Mouse (Mus musculus) heart, embryonic 14.5 days (tissue): ENCODE results near the gene Mgarp. TPM values are rescaled to one million over a fixed set of nuclear protein-coding genes. Genes with fewer than 3 reads are reported as not detected.

ENCODE experiments used
- ATAC-seq: fragments of 200-750 bp; cut with Nextera tagmentation; 2 replicates; pipeline ENCODE4 v1.8.0; 2017; ENCODE audit warnings: low read depth, moderate TSS enrichment; ENCODE audit not compliant: insufficient number of reproducible peaks, insufficient read depth, low FRiP score
- H3K27ac ChIP-seq, 2 experiments: fragments of 200-500 bp in 1 of 2; fragments of 300-500 bp in 1 of 2; sonication (generic) in 1 of 2; replicated peaks in 1 of 2; 2 replicates each; pipeline ENCODE4 v1.5.1; 2012 to 2014; ENCODE audit warnings: low read depth in 2 of 2, low read length in 2 of 2, control low read depth in 1 of 2, mild to moderate bottlenecking in 1 of 2, mixed read lengths in 1 of 2; ENCODE audit not compliant: control insufficient read depth in 1 of 2, insufficient read depth in 1 of 2
- H3K27me3 ChIP-seq: fragments of 300-500 bp; sonication (generic); 2 replicates; pipeline ENCODE4 v1.6.1; 2014; ENCODE audit warnings: mild to moderate bottlenecking, low read length, control low read depth; ENCODE audit not compliant: control insufficient read depth, insufficient read depth
- H3K36me3 ChIP-seq: fragments of 300-500 bp; sonication (generic); 2 replicates; pipeline ENCODE4 v1.6.1; 2014; ENCODE audit warnings: mild to moderate bottlenecking, control low read depth, low read length, mixed read lengths; ENCODE audit not compliant: control insufficient read depth, insufficient read depth
- H3K4me1 ChIP-seq, 2 experiments: fragments of 200-500 bp in 1 of 2; fragments of 300-500 bp in 1 of 2; sonication (generic) in 1 of 2; 2 replicates each; pipeline ENCODE4 v1.6.1; 2012 to 2014; ENCODE audit warnings: low read length in 2 of 2, control low read depth in 1 of 2, mixed read lengths in 1 of 2; ENCODE audit not compliant: control insufficient read depth in 2 of 2, insufficient read depth in 2 of 2
- H3K4me2 ChIP-seq: fragments of 300-500 bp; sonication (generic); 2 replicates; pipeline ENCODE4 v1.6.1; 2014; ENCODE audit warnings: mild to moderate bottlenecking, low read length
- H3K4me3 ChIP-seq, 2 experiments: fragments of 200-500 bp in 1 of 2; fragments of 300-500 bp in 1 of 2; sonication (generic) in 1 of 2; 2 replicates each; pipeline ENCODE4 v1.5.1; 2012 to 2014; ENCODE audit warnings: low read length in 2 of 2, mild to moderate bottlenecking in 2 of 2, control low read depth in 1 of 2, low read depth in 1 of 2, moderate library complexity in 1 of 2; ENCODE audit not compliant: control insufficient read depth in 1 of 2, insufficient read depth in 1 of 2
- H3K9ac ChIP-seq: fragments of 300-500 bp; sonication (generic); 2 replicates; pipeline ENCODE4 v1.6.1; 2014; ENCODE audit warnings: mild to moderate bottlenecking, low read length
- H3K9me3 ChIP-seq: fragments of 300-500 bp; sonication (generic); 2 replicates; pipeline ENCODE4 v1.6.1; 2016; ENCODE audit warnings: low read length, control low read depth; ENCODE audit not compliant: control insufficient read depth
- WGBS: fragments of 180-500 bp; shearing (Covaris S2); extraction: QIAGEN DNeasy Blood & Tissue Kit; methylation state at CpG from one replicate; pipeline ENCODE4 v1.1.7; 2014; 5-methylcytosine and 5-hydroxymethylcytosine counted together
- polyA plus RNA-seq: library from polyadenylated mRNA; unstranded; fragments of >200 nt; fragmentation: Nextera tagmentation; extraction: Ambion mirVana; gene quantifications from 2 replicates; pipeline ENCODE4 v1.2.1, GENCODE M21; 2014

Mgarp gene
- polyA plus RNA-seq, 1 experiment from 2014 or later, result 8.6 TPM

DNA sequence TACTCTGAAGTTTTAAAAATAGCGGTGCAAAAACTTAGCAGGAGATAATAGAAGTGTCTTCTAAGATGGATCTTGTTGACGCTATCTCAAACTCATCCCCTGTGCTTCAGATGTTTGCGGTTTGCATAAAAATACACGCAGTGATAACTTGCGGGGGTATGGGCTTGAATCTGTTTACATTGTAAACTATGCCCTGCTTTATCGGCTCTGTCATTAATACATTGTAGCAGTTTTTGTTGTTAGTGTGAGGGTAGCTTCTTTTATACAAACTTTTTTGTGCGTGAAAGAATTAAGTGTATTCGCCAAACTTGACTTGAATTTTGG lies 20.6 kb upstream of the Mgarp start:
- ATAC-seq, result no peak
- WGBS, result 10% methylated on average over 8 of the region's 8 CpGs

GRCm38 (mm10) chr3:51416364-51417134 lies 20.0 kb upstream of the Mgarp start:
- Histone ChIP-seq H3K4me2 (peak overlapping the region; percentile 75), H3K27ac (peak overlapping the region; percentile 87 to 95), H3K4me1 (peaks cover 0 to 16% of the 10 kb centered on the region in 2 experiments; a peak in 2 of 4 replicates), H3K9me3 (no peaks in the 10 kb centered on the region), H3K27me3 (no peaks in the 10 kb centered on the region), H3K36me3 (no peaks in the 10 kb centered on the region), H3K4me3 (peak overlapping the region; percentile 93 to 99), H3K9ac (peak overlapping the region; percentile 98)
- ATAC-seq, result peak; percentile 60
- under 1% methylated on average over 59 of the region's 68 CpGs for WGBS

More for the DNA sequence above, 20.6 kb upstream of the Mgarp start:
- peak overlapping the region; percentile 75 for H3K4me2 ChIP-seq
- H3K27ac ChIP-seq, result peak overlapping the region; percentile 87 to 95
- no peaks in the 10 kb centered on the region for H3K36me3 ChIP-seq
- peak overlapping the region; percentile 98 for H3K9ac ChIP-seq
- H3K9me3 ChIP-seq, result no peaks in the 10 kb centered on the region
- H3K4me3 ChIP-seq, result peak overlapping the region; percentile 93 to 99
- H3K4me1 ChIP-seq, result peaks cover 0 to 16% of the 10 kb centered on the region in 2 experiments; a peak in 2 of 4 replicates
- no peaks in the 10 kb centered on the region for H3K27me3 ChIP-seq

- peak overlapping the region; percentile 93 to 99 for H3K4me3 ChIP-seq
- H3K4me1 ChIP-seq, result peaks cover 0 to 16% of the 10 kb centered on the region in 2 experiments; a peak in 2 of 4 replicates
- no peaks in the 10 kb centered on the region for H3K27me3 ChIP-seq
- no peaks in the 10 kb centered on the region for H3K36me3 ChIP-seq
- H3K4me2 ChIP-seq, result peak overlapping the region; percentile 75
- H3K27ac ChIP-seq, result peak overlapping the region; percentile 87 to 95
- 0% methylated on average over 21 of the region's 30 CpGs for WGBS
- no peaks in the 10 kb centered on the region for H3K9me3 ChIP-seq
- H3K9ac ChIP-seq, result peak overlapping the region; percentile 98
- ATAC-seq, result peak; percentile 41; the same call in 1 of the 2 replicates
These were observed 19.5 kb upstream of the Mgarp start for GRCm38 (mm10) chr3:51416073-51416363.

GRCm38 (mm10) chr3:51415098-51416072 lies 18.8 kb upstream of the Mgarp start, which contains the start of gene Naa15:
Naa15 (plus strand) TSS chr3:51415148.
- Histone ChIP-seq H3K4me3 (peak within 1 kb of the TSS; percentile 93 to 99), H3K27me3 (no peaks in the 10 kb centered on the region), H3K27ac (peak within 1 kb of the TSS; percentile 87 to 95), H3K36me3 (no peaks in the 10 kb centered on the region), H3K9me3 (no peaks in the 10 kb centered on the region), H3K9ac (peak within 1 kb of the TSS; percentile 98), H3K4me1 (peaks cover 0 to 16% of the 10 kb centered on the region in 2 experiments; a peak in 2 of 4 replicates), H3K4me2 (peak within 1 kb of the TSS; percentile 75)
- ATAC-seq, result peak; percentile 88
- WGBS, result 4% methylated on average over 43 of the region's 43 CpGs

GRCm38 (mm10) chr3:51413276-51413675 lies 16.7 kb upstream of the Mgarp start:
- 75% methylated on average over 1 of the region's 1 CpGs for WGBS
- Histone ChIP-seq H3K36me3 (no peaks in the 10 kb centered on the region), H3K4me2 (no peak overlapping the region), H3K27me3 (no peaks in the 10 kb centered on the region), H3K4me3 (no peak overlapping the region), H3K4me1 (peaks cover 2 to 13% of the 10 kb centered on the region in 2 experiments; a peak in 2 of 4 replicates), H3K27ac (no peak overlapping the region), H3K9ac (no peak overlapping the region), H3K9me3 (no peaks in the 10 kb centered on the region)
- no peak for ATAC-seq

- Histone ChIP-seq H3K9me3 (no peaks in the 10 kb centered on the region), H3K36me3 (no peaks in the 10 kb centered on the region), H3K27me3 (no peaks in the 10 kb centered on the region), H3K9ac (no peak overlapping the region), H3K27ac (no peak overlapping the region), H3K4me3 (no peak overlapping the region), H3K4me1 (peaks cover 2 to 13% of the 10 kb centered on the region in 2 experiments; a peak in 2 of 4 replicates), H3K4me2 (no peak overlapping the region)
- 88% methylated on average over 7 of the region's 7 CpGs for WGBS
- no peak for ATAC-seq
These were observed 15.9 kb upstream of the Mgarp start for GRCm38 (mm10) chr3:51412457-51412856.

GRCm38 (mm10) chr3:51408561-51409183 lies 12.1 kb upstream of the Mgarp start, which contains the start of gene Ndufc1:
Ndufc1 (minus strand) TSS chr3:51408988.
- no peaks in the 10 kb centered on the region for H3K9me3 ChIP-seq
- ATAC-seq, result peak; percentile 87
- WGBS, result 2% methylated on average over 40 of the region's 40 CpGs

More at GRCm38 (mm10) chr3:51408561-51409183, 12.1 kb upstream of the Mgarp start, which contains the start of gene Ndufc1:
- Histone ChIP-seq H3K36me3 (peaks cover 34% of the 10 kb centered on the region), H3K27ac (peak within 1 kb of the TSS; percentile 95 to 97), H3K4me3 (peak within 1 kb of the TSS; percentile 62 to 72), H3K9ac (peak within 1 kb of the TSS; percentile 88), H3K4me2 (peak within 1 kb of the TSS; percentile 74), H3K4me1 (peaks cover 2 to 14% of the 10 kb centered on the region in 2 experiments; a peak in 3 of 4 replicates), H3K27me3 (no peaks in the 10 kb centered on the region)
